Mouse (Mus musculus) neutrophil, adult 5-6 weeks (primary cell): ENCODE results near the gene Nsun4. TPM values are rescaled to one million over a fixed set of nuclear protein-coding genes. Genes with fewer than 3 reads are reported as not detected.

Experiments used
- ATAC-seq: fragments of 151-379, 151-347 bp; 2 replicates; pipeline ENCODE4 v1.8.0; 2017; ENCODE audit warnings: mild to moderate bottlenecking, moderate TSS enrichment; ENCODE audit not compliant: insufficient number of reproducible peaks, poor library complexity, low FRiP score, severe bottlenecking; ENCODE audit errors: extremely low read depth
- total RNA-seq: library from RNA; stranded (forward); fragments of 200-1000 nt; gene quantifications from 2 replicates; pipeline ENCODE4 v1.2.3, GENCODE M21; 2017

Gene Nsun4
- total RNA-seq, 1 experiment from 2014 or later = 49.6 TPM

DNA sequence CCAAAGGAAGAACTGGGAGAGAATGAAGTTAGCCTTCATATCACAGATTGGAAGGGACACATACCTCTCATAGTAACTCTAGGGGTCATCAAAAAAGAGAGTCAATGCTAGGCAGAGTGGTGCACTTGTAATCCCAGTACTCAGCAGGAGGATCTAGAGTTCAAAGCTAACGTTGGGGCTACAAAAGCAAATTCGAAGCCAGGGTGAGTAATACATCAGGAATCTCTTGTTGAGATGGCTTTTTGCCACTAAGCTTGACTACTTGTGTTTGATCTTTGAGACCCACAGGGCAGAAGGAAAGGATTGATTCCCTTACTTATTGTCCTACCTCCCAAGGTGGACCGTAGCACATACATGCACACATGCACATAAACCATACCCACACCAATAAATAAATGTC, 4.5 kb downstream of the Nsun4 start:
- ATAC-seq = no peak

DNA sequence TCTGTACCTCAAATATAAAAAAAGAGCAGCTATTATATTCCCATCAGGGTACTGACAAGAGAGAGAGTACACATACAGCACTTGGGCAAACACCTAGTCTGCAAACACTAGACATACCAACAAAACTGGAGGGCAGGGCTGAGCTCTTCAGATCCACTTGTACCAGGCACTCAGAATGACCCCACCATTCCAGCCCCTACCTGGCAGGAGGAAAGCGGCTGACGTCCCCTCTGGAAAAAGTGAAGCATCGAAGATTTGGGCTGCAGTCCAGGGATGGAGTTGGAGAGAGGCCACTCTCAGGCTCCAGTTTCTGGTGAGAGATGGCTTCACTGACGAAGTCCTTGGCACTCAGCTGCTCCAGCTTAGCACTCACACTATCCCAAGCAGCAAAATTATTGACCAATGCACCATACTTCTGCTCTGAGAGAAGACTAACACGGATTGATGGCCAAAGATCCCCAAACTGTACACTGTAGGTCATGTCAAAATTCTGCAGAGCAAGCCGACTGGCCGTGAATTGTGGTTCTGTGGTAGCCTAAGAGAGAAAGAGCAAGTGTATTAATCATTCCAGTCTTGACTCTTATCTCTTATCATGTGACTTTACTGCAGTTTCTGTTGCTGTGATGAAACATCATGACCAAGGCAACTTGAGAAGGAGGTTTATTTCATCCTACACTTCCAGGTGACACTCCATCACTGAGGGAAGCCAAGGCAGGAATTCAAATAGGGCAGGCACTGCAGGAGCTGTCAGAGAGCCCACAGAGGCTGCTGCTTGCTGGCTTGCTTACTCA, 5.4 kb downstream of the Nsun4 start:
- no peak for ATAC-seq

DNA sequence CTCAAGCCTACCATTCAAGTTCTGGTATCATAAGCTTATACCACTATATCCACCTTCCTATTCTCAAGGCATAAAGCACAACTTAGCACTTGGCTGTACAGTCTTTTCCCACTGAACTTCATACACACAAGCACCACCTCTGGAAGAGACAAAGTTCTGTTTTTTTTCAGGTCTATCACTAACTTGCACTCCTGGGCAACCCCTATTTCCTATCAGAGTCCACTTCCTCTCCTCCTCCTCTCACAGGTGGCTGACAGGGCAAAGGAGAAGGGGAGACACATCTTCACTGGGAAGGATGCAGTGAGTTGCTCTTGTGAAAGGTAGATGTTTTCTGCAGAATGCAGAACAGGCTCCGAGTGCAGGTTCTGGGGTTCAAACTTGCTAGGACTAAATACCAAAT, 6.0 kb downstream of the Nsun4 start:
- no peak for ATAC-seq

DNA sequence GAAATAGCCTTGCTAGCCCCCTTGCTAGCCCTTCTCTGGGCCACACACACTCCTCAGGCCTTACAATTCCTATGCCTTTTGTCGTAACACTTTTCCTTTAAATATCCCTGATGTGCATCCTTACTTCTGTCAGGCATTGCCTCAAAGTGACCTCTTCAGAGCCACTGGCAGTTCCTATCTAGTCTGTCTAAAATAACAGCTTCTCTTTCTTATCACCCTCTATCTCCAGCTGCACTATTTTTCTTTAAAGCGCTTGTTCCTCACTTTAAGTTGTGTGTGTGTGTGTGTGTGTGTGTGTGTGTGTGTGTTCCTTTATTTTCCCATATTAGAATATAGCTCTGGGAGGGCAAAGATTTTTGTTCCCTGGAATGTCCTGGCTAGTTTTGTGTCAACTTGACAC, 7.1 kb downstream of the Nsun4 start:
- ATAC-seq = no peak

DNA sequence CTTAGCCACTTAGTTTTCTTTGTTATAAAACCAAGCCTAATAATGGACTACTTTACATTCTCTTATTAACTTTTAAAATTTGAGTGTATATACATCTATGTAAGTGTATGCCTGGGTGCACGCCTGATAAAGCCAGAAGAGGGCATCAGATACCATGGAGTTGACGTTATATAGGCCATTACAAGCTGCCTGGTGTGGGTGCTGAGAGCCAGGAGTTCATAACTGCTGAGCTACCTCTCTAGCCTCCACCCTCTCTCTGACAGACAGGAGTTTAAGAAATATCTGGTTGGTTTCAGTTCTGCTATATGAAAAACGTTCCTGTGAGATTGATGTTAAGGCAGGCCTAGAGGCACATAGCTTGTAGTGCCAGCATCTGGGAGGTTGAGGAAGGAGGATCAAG, 11.5 kb downstream of the Nsun4 start:
- ATAC-seq = no peak

DNA sequence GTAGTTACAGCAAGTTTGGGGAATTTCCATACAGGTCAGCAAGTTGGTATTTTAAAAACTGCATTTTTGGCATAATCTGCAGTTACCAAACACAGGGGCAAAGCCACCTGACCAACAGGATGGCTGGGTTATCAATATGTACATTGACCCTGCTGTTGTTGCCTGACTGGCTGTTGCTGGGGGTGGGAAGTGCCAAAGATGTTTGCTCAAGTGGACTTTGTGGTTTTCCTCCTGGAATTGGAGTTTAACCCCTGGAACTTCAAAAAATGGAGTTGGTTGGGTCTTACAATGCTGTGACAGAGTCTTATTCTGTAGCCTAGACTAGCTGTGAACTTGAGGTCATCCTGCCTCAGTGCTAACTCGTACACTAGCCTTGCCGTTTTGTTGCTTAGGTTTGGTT, 13.2 kb downstream of the Nsun4 start:
- no peak for ATAC-seq

DNA sequence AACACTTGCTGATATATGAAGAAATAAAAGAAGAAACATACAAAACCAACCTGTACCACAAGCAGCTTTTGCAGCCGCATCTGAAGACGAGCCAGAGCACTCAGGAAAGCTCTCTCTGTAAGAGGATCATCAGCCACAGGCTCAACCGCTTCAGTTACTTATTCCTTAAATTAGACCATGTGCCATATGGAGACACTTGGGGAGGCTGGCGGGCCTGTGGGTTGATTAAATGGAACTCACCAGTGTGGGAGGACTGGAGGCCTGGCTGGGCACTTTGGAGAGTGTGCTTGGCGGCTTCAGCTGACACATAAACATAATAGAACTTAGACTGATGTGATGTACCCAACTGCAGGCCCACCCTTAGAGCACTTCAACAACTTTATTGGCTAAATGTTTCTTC, 20.3 kb downstream of the Nsun4 start:
- no peak for ATAC-seq

DNA sequence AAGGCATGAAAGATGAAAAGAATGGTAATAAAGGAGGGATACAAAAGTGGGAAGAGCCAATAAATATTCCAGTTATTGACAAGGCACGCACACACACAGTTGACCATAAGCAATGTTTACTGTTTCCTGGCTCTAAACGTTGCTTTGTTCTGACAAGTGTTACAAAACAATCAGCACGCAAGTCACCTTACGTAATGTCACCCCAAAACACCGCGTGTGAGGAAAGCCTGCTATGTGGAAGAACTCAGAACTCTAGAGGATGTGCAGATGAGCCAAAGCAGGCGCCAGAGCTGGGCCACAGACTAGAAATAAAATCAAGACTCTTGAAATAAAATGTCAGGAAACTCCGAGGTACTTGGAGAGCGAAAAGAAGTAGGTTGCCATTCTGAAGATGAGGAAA, 20.8 kb downstream of the Nsun4 start:
- no peak for ATAC-seq

DNA sequence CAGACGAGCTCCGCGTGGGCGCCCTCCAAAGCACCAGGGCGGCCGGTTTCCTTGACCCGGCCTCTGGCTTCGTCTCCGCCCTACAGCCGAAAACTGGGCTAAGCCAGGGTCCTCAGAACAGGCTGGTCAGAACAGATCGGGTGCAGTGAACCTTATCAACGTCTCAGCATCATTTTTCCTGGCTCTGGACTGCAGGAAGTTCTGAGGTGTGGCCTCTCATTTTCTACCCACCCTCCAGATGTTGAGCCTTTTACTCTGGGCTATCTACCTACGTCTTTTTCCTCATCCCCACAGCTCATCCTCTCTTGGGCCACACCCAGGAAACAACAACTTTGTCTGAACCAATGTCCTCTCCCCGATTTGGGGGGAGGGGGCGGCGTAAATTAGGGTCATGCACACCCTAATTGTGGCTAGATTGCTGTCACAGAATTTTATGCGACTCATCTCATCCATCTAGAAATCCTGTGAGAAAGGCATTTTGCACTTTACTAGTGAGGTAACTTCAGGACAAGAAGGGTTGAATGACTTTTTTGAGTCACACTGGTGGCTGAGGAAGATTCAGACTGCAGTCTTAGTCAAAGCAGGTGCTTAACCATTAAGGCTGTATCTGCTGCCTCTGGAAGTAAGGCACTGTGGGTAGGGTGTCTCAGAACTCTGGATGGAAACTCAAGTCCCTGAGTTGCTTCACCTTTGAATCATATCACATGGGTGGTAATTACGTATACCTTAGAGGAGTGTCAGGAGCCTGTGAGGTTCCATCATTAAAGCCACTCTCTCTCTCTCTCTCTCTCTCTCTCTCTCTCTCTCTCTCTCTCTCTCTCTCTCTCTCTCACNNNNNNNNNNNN, 35.6 kb downstream of the Nsun4 start, which contains the start of gene Faah:
Faah (minus strand) TSS at position 25 of the 845 bp plus-strand sequence.
- no peak for ATAC-seq

DNA sequence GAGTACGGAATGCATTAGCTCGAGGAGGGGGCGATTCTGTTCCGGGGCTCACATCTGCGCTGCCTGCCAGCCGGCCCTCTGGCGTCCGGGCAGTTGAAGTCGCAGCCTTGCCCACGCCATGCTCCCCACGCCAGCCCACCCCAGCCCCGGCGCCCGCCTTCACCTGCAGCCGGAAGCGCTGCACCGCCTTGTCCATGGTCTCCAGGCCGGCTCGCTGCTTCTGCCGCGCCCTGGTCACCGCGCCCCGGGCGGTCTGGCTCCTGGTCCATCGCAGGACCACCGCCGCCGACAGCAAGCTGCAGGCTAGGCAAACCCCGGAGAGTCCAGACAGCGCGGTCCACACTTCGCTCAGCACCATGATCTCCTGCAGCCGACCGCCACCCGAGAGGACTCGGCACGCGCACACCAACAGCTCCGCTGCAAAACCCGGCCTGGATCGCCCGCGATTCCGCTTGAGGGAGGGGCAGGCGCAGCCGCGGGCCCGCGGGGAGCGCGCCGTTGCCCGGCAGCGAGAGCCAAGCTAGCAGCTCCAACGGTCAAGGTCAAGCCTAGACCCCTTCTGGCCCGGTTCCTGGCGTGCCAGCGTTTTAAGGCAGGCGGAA, 36.3 kb downstream of the Nsun4 start:
- peak; percentile 18; the same call in 1 of the 2 replicates for ATAC-seq

DNA sequence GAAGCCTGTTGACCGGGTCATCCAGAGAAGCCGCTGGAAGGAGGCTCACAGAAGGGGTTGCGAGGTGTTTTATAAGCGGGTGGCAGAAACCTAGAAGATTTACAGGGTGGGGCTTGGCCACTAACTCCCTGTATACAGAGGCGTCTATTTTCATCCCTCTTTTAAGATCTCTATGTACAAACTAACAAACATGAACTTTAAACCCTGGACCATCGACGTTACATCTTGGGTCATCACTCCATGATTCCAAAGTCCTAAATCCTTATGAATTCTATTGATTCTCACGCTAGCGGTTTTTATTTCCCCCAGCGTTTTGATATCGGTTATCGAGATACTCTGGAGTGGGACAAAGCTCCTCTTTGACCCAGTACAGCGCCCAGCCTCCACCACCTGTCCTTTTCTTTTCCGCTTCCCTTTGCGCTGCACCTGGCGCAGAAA, 36.8 kb downstream of the Nsun4 start:
- no peak for ATAC-seq

DNA sequence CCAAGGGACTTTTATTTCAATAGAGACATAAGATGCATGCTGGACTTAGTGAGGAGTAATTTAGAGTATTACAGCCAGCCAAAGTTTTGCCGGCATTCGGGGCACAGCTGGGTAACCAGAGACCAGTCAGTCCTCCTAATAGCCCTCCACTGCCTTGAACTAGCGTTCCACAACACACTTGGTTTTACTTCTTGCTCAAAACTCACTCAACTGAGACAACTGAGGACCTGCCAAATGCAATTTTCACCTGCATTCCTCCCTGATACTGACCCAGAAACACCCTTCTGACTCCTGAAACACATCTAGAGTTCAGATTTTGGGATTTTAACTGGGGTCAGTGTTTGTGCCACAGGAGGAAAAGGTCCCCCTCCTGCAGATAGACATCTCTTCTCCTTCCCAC, 37.3 kb downstream of the Nsun4 start:
- no peak for ATAC-seq

DNA sequence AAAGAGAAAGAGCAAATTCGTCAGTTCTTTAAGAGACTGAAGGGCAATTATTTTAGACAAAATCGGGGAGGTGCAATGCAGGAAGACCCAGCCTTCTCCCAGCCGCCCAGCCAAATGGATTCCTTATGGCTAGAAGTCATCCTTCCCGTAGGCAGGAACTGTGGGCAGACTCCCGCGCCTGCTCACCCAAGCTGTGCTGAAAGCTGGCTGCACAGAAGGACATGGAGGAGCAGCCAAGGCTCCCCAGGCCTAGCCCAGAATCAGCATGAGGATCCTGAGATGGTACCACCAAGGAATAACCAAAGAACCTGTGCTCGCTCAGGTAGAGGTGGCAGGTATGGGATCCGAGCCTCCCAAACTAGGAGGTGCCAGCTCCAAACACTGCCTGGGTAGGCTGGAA, 37.7 kb downstream of the Nsun4 start:
- no peak for ATAC-seq

DNA sequence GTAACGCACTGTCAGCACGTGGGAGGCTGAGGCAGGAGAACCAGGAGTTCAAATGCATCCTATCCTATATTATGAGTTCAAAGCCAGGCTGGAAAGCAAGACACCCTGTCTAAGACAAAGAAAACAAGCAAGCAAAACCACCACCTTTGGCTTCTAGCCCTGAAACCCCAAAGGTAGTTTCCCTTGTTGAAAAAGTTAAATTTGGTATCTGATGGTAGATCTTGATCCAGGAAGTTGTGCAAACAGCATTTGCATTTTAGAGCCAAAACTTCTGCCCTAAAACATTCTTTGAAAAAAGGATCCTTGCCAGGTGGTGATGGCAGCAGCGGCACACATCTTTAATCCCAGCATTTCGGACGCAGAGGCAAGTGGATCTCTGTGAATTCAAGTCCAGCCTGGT, 38.2 kb downstream of the Nsun4 start:
- ATAC-seq = peak; percentile 3; the same call in 1 of the 2 replicates

DNA sequence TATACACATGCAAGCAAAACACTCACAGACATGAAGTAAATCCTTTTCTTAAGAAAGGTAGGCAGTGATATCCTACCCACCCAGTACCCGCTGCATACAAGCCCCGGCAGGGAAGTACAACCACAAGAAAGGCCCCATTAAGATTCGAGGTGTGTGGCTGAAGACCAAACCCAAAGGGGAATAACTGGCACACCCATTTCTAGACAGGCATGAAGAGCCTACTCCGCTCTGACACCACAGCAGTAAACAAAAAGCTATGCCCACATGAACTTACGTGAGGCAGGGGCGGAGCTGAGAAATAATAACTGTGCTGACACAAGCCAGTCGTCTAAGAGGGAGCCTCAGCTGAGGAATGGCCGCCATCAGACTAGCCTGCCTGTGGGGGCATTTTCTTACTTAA, 43.5 kb downstream of the Nsun4 start:
- peak; percentile 49 for ATAC-seq

DNA sequence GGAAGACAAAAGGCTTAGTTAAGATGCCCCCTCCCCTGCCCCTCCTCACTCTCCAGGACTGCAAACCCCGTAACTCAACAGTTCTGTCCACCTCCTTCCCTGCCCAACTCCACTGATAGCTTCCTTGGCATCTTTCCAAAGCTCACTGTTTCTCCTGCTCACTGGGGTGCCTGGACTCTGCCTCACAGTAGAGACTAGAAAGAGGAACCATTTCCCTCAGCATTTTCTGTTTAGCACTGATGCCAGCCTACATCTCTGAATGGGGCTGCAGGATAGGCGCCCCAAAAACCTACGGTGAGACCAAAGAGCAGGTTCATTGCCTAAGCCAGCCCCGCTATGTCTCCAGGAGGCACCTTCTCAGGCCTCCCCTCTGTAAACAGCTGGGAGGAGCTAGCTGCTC, 52.5 kb downstream of the Nsun4 start:
- no peak for ATAC-seq

DNA sequence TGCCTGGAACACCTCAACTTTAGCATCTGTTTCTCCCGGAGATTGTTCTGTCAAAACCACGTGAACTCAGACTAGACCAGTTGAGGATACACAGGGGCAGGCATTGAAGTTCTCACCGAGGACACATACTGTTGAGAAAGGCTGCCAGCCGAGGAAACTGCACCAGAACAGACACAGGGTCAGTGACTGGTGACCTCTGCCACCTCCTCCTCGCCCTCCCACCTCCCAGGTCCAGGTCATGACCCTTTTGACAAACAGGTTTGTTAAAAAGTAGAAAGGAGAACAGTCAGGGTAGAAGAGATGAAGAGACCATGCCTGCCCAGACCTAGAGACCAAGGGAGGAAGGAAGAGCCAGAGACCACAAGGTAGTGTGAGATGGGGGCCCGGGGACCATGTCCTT, 53.0 kb downstream of the Nsun4 start:
- no peak for ATAC-seq

DNA sequence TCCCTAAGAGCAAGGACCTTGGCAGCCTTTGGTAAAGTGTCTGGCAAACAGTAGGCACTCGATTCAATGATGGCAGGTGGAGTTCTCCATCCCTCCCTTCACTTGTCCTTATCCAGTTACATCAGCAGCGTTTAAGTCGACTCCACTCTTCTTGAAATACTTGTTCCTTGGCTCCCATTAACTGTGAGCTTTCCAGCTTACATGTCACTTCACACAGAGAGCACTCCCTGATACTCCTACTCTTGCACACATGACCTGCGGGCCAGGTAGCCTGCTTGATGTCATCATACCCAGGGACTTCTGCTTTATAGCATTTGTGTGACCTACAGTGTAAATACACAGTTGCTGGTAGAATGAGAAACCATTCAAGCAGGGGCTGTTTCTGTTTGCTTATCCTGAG, 56.9 kb downstream of the Nsun4 start:
- ATAC-seq = no peak

DNA sequence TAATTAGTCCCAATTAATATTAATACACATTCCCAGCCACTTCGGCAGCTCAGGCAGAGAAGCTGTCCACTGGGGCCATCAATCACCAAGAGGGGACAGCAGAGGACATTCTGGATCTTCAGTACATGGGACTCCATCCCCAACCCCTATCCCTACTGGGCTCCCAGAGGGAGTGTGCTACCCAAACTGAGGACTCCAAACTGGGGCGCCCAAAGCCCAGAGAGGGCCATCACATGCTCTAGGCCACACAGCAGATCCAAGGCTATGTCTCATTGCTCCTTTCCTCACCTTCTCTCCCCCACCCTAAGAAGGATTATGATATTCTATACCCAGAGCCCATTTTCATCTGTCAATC, 58.3 kb downstream of the Nsun4 start:
- no peak for ATAC-seq
